Mouse (Mus musculus): ENCODE data around the gene Kctd15.

DNA sequence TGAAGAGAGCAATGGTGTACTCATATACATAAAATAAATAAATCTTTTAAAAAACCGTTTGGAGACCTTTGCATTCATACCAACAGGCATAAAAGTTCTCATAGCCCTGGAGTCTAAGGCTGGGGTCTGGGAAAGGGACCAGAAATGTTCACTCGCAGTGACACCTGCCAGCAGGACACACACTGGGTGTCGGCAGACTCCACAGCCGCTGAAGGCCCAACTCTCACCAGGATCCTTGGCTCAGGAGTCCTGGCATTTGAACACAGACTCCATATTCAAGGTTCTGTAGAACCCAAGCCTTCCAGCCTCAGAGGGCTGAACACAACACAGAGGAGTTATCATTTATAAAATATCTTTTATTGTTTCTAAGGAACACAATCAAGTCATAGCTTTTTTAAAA, 19.9 kb downstream of the Kctd15 start:
- TF ChIP-seq CTCF (IDR thresholded peaks at IDR 0.05; ENCODE audit: low read depth) (no peak), EP300 (IDR thresholded peaks at IDR 0.05; ENCODE audit: low read depth) (no peak)
